Mouse (Mus musculus) yolk sac, embryonic 10.5 days (tissue): ENCODE measurements around the gene Grifin.

Experiments used
- DNase-seq: peaks from one replicate; pipeline ENCODE4 v3.0.0-alpha.2; 2017; ENCODE audit warnings: low spot score

The Grifin gene

DNA sequence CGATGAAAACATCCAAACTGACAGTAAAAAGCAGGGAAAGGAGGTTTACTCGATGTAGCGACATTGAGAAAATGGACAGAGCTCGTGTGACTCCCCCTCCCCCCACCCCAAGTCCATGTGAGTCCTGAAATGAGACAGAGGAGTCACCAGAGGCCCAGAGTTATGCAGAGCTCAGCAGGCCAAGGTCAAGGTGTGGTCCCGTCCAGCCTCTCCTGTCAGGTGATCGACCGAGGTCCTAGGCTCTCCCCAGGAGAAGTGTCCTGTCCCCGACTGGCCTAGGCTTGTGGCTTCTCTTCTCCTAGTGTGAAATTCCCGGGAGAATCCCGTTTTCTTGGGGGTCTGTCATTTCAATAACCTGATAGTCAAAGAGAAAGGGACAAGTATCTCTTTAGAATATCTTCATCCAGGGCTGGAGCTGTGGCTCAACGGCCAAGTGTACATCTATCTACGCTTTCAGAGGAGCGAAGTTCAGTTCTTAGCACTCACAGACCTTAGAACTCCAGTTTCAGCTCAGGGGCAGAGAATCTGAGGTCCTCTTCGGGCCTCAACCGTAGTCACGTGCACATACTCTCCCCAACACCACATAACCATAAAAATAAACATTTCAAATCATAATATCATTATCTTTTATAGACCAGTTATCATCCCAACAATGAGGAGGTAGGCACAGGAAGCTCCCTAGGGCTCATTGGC, 24.4 kb upstream of the Grifin start:
- DNase-seq, result no peak

DNA sequence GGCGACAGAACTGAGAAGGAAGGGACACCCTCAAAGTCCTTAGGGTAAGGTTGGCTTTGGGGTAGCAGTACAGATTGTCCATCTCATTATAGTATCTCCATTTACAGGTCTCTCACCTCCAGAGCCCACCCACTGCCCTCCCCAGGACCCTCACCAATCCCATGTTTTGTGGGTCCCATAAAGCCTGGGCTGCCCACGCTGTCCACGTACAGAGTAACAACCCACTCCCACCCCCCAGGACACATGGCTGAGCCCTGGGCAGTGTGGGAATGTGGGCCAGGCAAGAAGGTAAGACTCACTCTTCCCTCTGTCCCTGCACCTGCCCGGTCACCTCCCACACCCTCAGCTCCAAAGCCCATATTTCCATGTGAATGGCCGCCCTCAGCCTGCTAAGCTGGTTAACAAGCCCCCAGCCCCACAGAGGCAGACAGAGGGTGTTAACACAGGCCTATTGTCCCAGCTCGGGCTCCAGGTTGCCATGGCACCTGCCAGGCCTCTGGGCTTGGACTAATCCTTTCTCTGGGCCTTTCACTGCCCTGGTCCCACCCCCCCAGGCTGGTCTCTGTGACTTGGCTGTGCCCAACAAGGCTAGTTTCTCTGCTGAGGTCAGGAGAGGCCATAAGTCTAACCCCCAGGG, 19.0 kb upstream of the Grifin start:
- no peak for DNase-seq

DNA sequence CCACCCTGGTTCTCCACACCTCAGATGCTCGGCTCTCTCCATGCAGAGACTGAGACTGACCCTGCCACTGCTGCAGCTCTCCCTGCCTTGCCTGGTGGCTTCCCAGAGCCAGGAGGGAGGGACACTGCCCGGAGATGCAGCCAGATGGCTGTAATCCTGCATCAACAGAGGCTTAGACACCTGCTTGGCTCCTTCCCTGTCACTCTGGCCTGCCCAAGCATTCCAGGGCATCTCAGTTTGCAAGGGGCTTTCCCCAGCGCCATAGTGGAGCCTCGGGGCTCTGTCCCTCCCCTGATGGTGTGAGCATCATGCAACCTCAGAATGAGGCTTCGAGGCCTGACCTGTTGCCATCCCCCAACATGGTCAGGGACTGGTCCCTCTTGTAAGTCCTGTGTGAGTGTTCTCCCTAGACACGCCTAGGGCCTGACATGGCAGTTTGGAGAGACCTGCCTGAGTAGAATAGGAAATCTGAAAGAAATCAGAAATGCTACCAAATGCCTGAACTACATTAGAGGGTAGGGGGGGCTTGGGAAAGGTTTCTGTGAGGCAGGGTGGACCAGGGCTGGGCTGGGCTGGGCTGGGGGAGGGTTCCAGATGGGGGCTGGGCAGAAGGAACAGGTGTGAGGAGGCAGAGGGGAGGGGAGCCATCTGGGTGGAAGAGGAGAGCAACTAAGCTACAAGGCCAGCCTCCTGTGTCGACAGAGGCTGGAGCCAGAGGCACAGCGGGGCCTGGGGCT, 18.3 kb upstream of the Grifin start:
- DNase-seq, result no peak

DNA sequence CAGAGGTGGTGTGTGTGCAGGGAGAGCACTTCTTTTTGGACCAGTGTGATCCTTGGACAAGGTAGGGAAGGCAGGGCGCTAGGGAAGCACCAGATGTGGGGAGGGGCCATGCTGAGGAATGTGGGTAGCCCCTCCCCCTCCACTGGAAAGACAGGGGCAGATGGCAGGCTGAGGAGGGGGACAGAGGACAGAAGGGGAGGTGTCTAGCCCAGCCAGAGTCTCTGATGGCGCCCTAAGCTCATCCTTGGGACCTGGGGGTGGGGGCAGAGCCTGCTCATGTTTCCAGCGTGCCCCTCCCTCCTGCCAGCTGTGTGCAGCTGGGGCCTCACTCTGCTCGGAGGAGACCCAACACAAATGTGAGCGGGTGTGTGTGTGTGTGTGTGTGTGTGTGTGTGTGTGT, 16.7 kb upstream of the Grifin start:
- peak; percentile 26 for DNase-seq

- no peak for DNase-seq
These were observed 14.9 kb upstream of the Grifin start for GRCm38 (mm10) chr5:140579771-140580170.

GRCm38 (mm10) chr5:140579221-140579620, 14.3 kb upstream of the Grifin start:
- no peak for DNase-seq

DNA sequence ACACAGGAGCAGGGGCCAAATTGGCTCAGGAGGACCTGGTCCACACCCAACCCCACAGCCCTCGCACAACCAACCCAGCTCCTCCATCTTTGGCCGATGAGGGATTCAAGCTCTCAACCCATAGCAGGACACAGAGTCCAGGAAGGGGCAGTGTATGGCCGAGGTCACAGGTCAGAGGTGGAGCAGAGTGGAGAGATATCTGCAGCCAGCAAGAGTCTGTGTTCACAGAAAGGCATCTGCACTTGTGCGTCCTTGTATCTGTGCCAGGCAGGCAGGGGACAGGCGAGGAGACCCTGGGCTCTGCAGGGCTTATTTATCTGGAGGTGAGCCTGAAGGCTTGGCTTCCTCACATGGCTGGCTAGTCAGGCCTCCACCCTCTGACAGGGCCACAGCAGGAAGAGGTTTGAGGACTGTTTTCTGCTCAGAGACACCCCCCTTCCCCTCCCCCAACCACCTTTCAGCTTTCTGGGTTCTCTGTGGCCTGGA, 10.6 kb upstream of the Grifin start:
- no peak for DNase-seq

- DNase-seq, result no peak
These were observed 7.7 kb upstream of the Grifin start for GRCm38 (mm10) chr5:140572611-140573010.

DNA sequence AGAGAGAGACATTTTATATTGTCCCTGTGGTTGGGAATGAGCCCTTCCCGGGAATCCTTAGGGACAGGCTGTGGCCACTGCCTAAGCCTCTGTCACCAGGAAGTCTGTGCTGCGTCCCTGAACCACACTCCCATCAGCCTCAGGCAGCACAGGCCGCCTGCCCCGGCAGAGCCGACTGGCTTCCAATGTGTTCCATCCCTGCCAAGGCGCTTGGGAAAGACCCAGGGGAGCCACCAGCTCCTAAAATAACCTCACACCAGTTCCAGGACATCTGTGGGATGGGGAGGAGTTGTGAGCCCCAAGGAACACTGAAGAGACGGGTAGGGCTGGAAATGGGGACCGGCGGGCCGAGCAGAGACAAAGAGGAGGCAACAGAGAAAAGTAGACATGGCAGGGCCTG, 6.8 kb upstream of the Grifin start:
- no peak for DNase-seq

- DNase-seq, result no peak
These were observed 6.3 kb upstream of the Grifin start for GRCm38 (mm10) chr5:140571201-140571600.

GRCm38 (mm10) chr5:140570223-140570870, 5.5 kb upstream of the Grifin start:
- no peak for DNase-seq

GRCm38 (mm10) chr5:140569032-140569595, 4.2 kb upstream of the Grifin start:
- no peak for DNase-seq

DNA sequence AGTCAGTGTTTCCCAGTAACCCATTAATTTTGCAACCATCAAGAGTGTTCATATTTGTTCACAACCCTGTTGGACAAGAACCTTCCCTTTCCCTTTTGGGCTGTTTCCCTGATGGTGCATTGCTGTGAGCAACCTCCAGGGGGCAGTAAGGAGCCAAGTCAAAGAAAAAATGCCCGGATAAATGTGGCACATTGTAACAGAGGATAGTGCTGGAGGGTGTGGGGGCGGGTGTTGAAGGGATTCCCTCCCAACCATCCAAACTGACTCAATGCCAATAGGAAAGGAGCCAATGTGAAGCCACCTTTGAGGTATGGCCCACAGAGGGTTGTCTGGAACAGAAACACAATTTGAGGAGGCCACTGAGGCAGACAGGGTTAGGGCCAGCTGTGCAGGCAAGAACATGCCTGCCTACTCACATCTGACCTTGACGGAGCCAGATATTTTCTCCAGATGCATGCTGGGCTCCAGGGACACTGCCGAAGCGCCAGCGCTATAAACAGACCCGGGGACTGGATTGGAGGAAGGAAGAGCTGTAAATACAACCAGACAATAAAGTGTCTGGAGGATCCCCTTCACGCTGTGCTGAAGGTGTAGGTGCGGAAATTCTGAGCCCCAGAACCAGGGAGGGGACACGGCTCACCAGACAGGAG, 3.6 kb upstream of the Grifin start:
- DNase-seq, result peak; percentile 31

- DNase-seq, result no peak
These were observed 2.9 kb upstream of the Grifin start for GRCm38 (mm10) chr5:140567751-140568150.

GRCm38 (mm10) chr5:140567321-140567720, 2.5 kb upstream of the Grifin start:
- no peak for DNase-seq

DNA sequence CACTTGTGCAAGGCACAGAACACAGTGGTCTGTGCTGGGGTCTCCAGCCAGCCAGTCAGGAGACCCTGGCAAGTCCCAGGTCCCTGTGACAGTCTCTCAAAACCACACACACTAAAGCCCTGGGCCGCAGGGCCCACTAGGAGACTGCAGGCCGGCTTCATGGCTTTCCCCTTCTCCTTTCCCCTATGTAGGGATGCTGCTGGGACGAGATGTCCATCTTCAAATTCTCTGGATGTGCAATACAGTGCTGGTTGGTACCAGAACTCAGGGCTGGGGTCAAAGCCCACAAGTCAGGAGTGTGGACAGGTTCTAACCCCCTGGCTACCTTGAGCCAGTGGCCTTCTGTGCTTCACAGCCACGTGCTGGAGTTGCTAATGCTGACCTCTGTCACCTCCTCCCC, 1.4 kb upstream of the Grifin start:
- no peak for DNase-seq

GRCm38 (mm10) chr5:140565856-140566255, 985 bp upstream of the Grifin start:
- DNase-seq, result no peak

GRCm38 (mm10) chr5:140565451-140565850, 580 bp upstream of the Grifin start:
- no peak for DNase-seq

GRCm38 (mm10) chr5:140562601-140563000, 2.3 kb downstream of the Grifin start:
- no peak for DNase-seq

DNA sequence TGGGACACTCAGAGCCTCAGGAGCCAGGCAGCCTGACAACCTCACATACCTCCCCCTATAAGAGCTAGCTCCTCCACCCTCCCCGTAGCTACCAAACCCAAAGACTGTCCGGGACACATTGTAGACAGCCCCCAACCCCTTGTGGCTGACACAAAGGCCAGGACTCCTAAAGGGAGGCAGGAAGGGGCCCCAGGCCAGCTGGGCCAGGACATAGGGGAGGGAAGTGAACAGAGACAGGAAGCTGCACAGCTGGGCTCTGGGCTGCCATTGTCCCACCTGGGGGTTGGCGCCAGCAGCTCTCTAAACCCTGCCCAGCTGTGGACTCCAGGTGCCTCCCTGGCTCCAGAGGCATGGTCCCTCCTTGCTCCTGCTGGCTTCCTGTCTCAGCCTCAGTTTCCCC, 8.0 kb downstream of the Grifin start:
- DNase-seq, result no peak

DNA sequence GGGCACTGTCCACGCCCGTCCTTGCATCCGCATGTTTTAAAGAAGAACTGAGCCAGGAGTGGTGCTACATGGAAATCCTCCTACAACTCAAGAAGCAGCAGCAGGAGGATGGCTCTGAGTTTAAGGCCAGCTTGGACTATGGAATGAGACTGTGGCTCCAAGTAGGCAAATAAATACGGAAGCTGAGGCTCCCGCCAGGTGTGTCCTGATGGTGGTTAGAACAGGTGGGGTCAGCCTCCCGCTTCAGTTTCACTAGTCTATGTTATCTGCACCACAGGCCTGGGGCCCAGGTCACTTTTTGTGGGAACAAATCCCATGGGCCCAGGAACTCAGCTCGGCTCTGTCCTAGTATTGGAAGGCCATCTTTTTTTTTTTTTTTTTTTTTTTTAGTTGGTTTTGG, 11.2 kb downstream of the Grifin start:
- no peak for DNase-seq
